Mouse (Mus musculus) brown adipose tissue, adult 24 weeks (tissue): ENCODE results near the gene Zbed5. TPM values are rescaled to one million over a fixed set of nuclear protein-coding genes. Genes with fewer than 3 reads are reported as not detected.

Source experiments
- H3K27ac ChIP-seq: fragments of 200-500 bp; replicated peaks from 2 replicates; pipeline ENCODE4 v1.5.1; 2012; ENCODE audit warnings: low read depth, mild to moderate bottlenecking, low read length
- H3K4me1 ChIP-seq: fragments of 200-500 bp; 2 replicates; pipeline ENCODE4 v1.6.1; 2012; ENCODE audit warnings: low read length, mixed read lengths; ENCODE audit not compliant: control insufficient read depth, insufficient read depth, insufficient read length
- H3K4me3 ChIP-seq: fragments of 200-500 bp; 2 replicates; pipeline ENCODE4 v1.5.1; 2012; ENCODE audit warnings: low read depth, mild to moderate bottlenecking, low read length, moderate library complexity; ENCODE audit not compliant: insufficient read depth
- polyA plus RNA-seq: library from polyadenylated mRNA; stranded (reverse); fragments of >200 nt; gene quantifications from 2 replicates; pipeline ENCODE4 v1.2.4, GENCODE M21; 2012; ENCODE audit not compliant: missing spikeins, insufficient read depth, insufficient read length

Zbed5 gene
- polyA plus RNA-seq = 0.83 and 1.9 TPM in 2 replicates

- Histone ChIP-seq H3K4me1 (no peaks in the 10 kb centered on the region), H3K4me3 (peak within 1 kb of the TSS; percentile 76), H3K27ac (no peak within 1 kb of the TSS)
Measured at GRCm38 (mm10) chr5:129895198-129896088, at the start of gene Zbed5. TSS of gene Zbed5 (plus strand) at chr5:129895723.

DNA sequence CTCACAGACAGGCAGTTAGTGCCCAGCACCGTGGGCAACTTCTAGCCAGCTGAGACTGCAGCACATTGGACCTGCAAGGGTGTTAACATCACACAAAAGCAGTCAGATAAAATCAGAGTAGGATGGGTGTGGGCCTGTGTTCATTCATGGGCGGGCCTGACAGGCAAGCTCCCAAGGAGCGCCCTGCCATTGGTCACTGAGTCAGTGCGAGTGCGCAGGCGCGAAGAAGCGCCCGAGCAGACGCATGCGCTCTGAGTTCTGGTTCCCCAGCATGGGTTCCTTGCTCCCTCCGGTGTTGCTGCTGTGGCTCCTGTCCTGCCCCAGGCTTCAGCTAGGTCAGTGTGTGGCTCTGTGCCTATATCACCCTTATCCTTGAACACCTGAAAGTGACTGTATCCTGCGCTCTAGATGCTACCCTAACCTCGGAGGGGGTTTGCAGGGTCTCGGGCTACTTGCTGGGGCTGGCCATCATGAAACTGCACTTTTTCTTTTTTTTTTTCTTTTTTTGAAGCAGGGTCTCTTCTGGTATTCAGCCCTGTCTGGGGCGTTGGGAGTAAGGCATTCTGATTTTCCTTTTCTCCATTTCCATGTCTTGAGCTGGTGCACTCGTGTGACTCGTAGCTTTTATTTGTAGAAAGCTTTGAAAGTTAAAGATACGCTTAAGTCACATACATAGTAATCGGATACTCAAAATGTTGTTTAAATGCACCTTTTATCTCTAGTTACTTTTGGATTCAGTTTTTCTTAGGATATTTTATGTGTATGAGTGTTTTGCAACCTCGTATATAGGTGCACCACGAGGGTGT lies 48.6 kb upstream of the Zbed5 start, which contains the start of gene Sumf2:
Gene Sumf2 (plus strand): TSS at position 235 of the 806 bp plus-strand sequence.
- no peaks in the 10 kb centered on the region for H3K4me1 ChIP-seq
- no peak within 1 kb of the TSS for H3K27ac ChIP-seq

DNA sequence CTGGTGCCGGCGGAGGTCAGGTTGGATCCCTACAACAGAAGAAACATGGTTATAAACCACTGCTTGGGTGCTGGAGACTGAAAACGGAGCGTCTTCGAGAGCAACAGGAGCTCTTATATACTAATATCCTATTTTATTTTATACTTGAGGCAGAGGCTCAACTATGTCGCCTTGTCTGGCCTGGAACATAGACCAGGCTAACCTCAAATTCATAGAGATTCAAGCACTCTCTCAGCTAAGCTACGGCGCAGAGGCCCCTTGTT lies 48.0 kb upstream of the Zbed5 start:
- Histone ChIP-seq H3K4me3 (peak overlapping the region; percentile 83), H3K27ac (no peak overlapping the region), H3K4me1 (no peaks in the 10 kb centered on the region)

More for the DNA sequence above, 48.6 kb upstream of the Zbed5 start, which contains the start of gene Sumf2:
- H3K4me3 ChIP-seq = peak within 1 kb of the TSS; percentile 83

GRCm38 (mm10) chr5:129855163-129855562 lies 40.4 kb upstream of the Zbed5 start:
- Histone ChIP-seq H3K4me3 (no peak overlapping the region), H3K27ac (no peak overlapping the region), H3K4me1 (no peaks in the 10 kb centered on the region)

DNA sequence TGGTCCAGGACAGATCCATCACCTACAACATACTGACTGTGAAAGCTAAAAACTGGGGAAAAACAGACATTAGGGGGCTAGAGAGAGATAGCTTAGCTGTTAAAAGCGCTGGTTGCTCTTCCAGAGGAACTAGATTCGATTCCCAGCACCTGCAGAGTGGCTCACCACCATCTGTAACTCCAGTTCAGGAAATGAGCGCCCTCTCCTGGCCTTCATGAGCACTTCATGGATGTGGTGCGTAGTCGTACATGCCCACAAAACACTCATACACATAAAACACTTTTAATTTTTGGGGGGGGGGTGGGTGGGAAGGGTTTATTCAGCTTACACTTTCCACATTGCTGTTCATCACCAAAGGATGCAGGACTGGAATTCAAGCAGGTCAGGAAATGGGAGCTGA lies 39.1 kb upstream of the Zbed5 start:
- H3K27ac ChIP-seq = no peak overlapping the region
- H3K4me1 ChIP-seq = no peaks in the 10 kb centered on the region
- H3K4me3 ChIP-seq = no peak overlapping the region

GRCm38 (mm10) chr5:129862325-129862724 lies 33.2 kb upstream of the Zbed5 start:
- Histone ChIP-seq H3K4me3 (no peak overlapping the region), H3K27ac (no peak overlapping the region), H3K4me1 (no peaks in the 10 kb centered on the region)

- H3K4me3 ChIP-seq = no peak overlapping the region
- H3K27ac ChIP-seq = no peak overlapping the region
- H3K4me1 ChIP-seq = no peaks in the 10 kb centered on the region
Measured at GRCm38 (mm10) chr5:129864467-129864866, 31.1 kb upstream of the Zbed5 start.

DNA sequence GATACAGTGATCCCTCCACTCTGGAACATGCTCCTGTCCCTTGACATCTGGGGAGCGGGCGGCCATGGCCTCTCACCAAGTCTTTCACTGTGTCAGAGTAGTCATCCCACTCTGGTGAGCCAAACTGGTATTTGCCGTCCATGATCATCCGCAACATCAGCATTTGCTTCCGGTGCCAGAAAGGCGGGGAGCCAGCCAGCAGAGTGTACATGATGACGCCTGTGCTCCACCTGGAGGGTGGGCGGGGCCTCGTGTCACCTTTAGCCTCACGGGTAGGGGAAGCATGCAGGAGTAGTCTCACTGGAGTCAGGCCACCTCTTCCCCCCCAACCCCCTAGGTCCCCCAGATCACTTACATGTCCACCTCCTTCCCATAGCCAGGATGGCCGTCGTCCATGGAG lies 29.7 kb upstream of the Zbed5 start:
- no peaks in the 10 kb centered on the region for H3K4me1 ChIP-seq
- H3K27ac ChIP-seq = no peak overlapping the region
- no peak overlapping the region for H3K4me3 ChIP-seq

DNA sequence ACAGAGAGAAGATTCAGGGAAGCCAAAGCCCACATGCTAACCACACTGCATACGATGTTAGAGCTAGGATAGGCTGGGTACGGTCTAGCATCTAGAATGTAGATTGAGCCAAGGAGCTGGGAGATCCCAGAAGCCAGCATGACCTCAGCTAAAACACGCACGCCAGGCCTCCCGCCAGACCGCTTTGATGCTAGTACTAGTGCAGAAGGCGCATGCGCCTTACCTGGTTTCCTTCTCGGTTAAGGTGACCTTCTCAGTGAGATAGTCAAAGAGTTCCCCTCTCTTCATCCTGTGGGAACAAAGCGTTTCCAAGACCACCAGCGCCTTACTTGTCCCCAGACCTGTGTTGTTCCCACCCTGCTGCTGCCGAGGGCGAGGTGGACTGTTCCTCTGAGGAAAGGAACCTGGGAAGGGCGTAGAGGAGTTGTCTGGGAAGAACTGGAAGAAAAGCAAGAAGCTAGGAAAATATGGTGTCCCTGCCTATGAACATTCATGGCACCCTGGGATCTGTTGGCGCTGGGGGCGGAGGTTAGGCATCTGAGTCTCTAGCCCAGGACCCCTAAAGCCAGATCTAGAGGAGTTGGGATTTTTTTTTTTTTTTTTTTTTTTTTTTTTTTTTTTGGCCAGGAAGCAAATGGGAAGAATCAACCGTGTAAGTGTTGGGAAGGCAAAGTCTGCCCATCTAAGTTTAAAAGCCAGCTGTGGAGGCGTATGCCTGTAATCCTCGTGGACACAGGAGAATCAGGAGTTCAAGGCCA lies 26.1 kb upstream of the Zbed5 start:
- Histone ChIP-seq H3K4me3 (no peak overlapping the region), H3K27ac (no peak overlapping the region), H3K4me1 (no peaks in the 10 kb centered on the region)

DNA sequence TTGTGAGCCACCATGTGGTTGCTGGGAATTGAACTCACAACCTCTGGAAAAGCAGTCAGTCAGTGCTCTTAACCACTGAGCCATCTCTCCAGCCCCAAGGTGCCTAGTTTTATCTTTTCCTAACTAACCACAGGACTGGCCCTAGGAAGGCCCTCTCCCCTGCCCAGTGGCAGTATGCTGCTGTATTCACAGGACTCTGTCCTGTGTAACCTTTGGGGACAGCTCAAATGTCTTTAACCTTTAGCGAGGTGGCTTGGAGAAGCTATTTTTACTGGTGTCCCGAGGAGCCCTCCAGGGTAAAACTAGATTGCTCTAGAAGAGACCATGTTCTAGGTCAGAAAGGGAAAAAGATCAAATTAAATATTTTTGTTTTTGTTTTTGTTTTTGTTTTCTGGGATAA lies 24.3 kb upstream of the Zbed5 start:
- Histone ChIP-seq H3K27ac (no peak overlapping the region), H3K4me1 (no peaks in the 10 kb centered on the region), H3K4me3 (no peak overlapping the region)

DNA sequence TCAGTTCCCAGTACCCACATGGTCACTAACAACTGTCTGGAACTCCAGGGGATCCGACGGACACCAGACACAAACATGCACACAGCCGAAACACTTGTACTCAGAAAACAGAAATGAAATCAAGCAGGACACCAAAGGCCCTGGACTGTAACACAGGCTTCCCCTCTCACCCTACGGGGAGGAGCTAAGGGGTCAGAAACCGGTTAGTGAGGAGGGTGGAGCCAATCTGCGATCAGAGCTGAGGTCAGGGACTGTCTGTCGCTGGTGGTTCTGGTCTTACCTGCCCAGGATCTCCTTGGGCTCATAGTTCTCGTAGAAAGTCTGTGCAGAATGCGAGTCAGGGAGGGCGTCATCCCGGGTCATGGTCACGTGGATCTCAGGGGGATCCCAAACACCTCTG lies 21.6 kb upstream of the Zbed5 start:
- Histone ChIP-seq H3K4me1 (no peaks in the 10 kb centered on the region), H3K27ac (no peak overlapping the region), H3K4me3 (no peak overlapping the region)

GRCm38 (mm10) chr5:129875098-129875497 lies 20.4 kb upstream of the Zbed5 start:
- Histone ChIP-seq H3K4me1 (no peaks in the 10 kb centered on the region), H3K4me3 (no peak overlapping the region), H3K27ac (no peak overlapping the region)

GRCm38 (mm10) chr5:129877731-129878455 lies 17.6 kb upstream of the Zbed5 start:
- Histone ChIP-seq H3K4me3 (no peak overlapping the region), H3K4me1 (no peaks in the 10 kb centered on the region), H3K27ac (0 out of 2 replicates have a peak overlapping the region, but pooled peaks have one; percentile 15)

- Histone ChIP-seq H3K4me3 (0 out of 2 replicates have a peak overlapping the region, but pooled peaks have one; percentile 6), H3K27ac (0 out of 2 replicates have a peak overlapping the region, but pooled peaks have one; percentile 15), H3K4me1 (no peaks in the 10 kb centered on the region)
Measured at GRCm38 (mm10) chr5:129878946-129879345, 16.6 kb upstream of the Zbed5 start.
